Mouse (Mus musculus) embryonic facial prominence, embryonic 11.5 days (tissue): ENCODE measurements around the gene Cat. TPM values are rescaled to one million over a fixed set of nuclear protein-coding genes. Genes with fewer than 3 reads are reported as not detected.

ENCODE experiments used
- ATAC-seq: fragments of 200-750 bp; cut with Nextera tagmentation; replicated peaks from 2 replicates; pipeline ENCODE4 v1.8.0; 2017; ENCODE audit warnings: low read depth; ENCODE audit not compliant: insufficient number of reproducible peaks, low FRiP score, low TSS enrichment
- DNase-seq: peaks from one replicate; pipeline ENCODE4 v3.0.0-alpha.2; 2015; ENCODE audit warnings: low spot score
- H3K27ac ChIP-seq: fragments of 300-500 bp; sonication (generic); replicated peaks from 2 replicates; pipeline ENCODE4 v1.5.1; 2014; ENCODE audit warnings: mild to moderate bottlenecking, low read depth, low read length, control low read depth
- H3K27me3 ChIP-seq: fragments of 300-500 bp; sonication (generic); 2 replicates; pipeline ENCODE4 v1.6.1; 2014; ENCODE audit warnings: mild to moderate bottlenecking, low read length, moderate library complexity, mixed read lengths; ENCODE audit not compliant: control insufficient read depth, insufficient read depth
- H3K36me3 ChIP-seq: fragments of 300-500 bp; sonication (generic); replicated peaks from 2 replicates; pipeline ENCODE4 v1.6.1; 2014; ENCODE audit warnings: low read depth, mild to moderate bottlenecking, low read length, moderate library complexity, mixed read lengths; ENCODE audit not compliant: control insufficient read depth, insufficient read depth
- H3K4me1 ChIP-seq: fragments of 300-500 bp; sonication (generic); 2 replicates; pipeline ENCODE4 v1.6.1; 2014; ENCODE audit warnings: low read length, mixed read lengths; ENCODE audit not compliant: control insufficient read depth, insufficient read depth
- H3K4me2 ChIP-seq: fragments of 300-500 bp; sonication (generic); 2 replicates; pipeline ENCODE4 v1.6.1; 2014; ENCODE audit warnings: low read depth, mild to moderate bottlenecking, control low read depth, low read length, moderate library complexity
- H3K4me3 ChIP-seq: fragments of 300-500 bp; sonication (generic); 2 replicates; pipeline ENCODE4 v1.5.1; 2014; ENCODE audit warnings: low read depth, low read length, control low read depth
- H3K9ac ChIP-seq: fragments of 300-500 bp; sonication (generic); replicated peaks from 2 replicates; pipeline ENCODE4 v1.6.1; 2014; ENCODE audit warnings: mild to moderate bottlenecking, control low read depth, low read length
- H3K9me3 ChIP-seq: fragments of 300-500 bp; sonication (generic); replicated peaks from 2 replicates; pipeline ENCODE4 v1.6.1; 2016; ENCODE audit warnings: mild to moderate bottlenecking, low read length, inconsistent platforms, mixed read lengths; ENCODE audit not compliant: control insufficient read depth
- WGBS: fragments of 180-500 bp; shearing (Covaris S2); extraction: QIAGEN DNeasy Blood & Tissue Kit; methylation state at CpG from one replicate; pipeline ENCODE4 v1.1.7; 2014; 5-methylcytosine and 5-hydroxymethylcytosine counted together
- polyA plus RNA-seq: library from polyadenylated mRNA; unstranded; fragments of >200 nt; fragmentation: Nextera tagmentation; extraction: Ambion mirVana; gene quantifications from 2 replicates; pipeline ENCODE4 v1.2.1, GENCODE M21; 2014

Gene Cat
- polyA plus RNA-seq, 1 experiment from 2014 or later, result 127 TPM

- Histone ChIP-seq H3K36me3 (no peaks in the 10 kb centered on the region), H3K27ac (no peak overlapping the region), H3K4me2 (no peak overlapping the region), H3K9me3 (no peaks in the 10 kb centered on the region), H3K9ac (no peak overlapping the region), H3K4me3 (no peak overlapping the region), H3K27me3 (no peaks in the 10 kb centered on the region), H3K4me1 (no peaks in the 10 kb centered on the region)
- DNase-seq, result no peak
- WGBS, result 91% methylated on average over 6 of the region's 6 CpGs
- no peak for ATAC-seq
Observed at GRCm38 (mm10) chr2:103446326-103446725, 38.6 kb downstream of the Cat start.

GRCm38 (mm10) chr2:103445776-103446175, 39.2 kb downstream of the Cat start:
- Histone ChIP-seq H3K27ac (no peak overlapping the region), H3K36me3 (no peaks in the 10 kb centered on the region), H3K9ac (no peak overlapping the region), H3K9me3 (no peaks in the 10 kb centered on the region), H3K27me3 (no peaks in the 10 kb centered on the region), H3K4me1 (no peaks in the 10 kb centered on the region), H3K4me2 (no peak overlapping the region), H3K4me3 (no peak overlapping the region)
- no peak for ATAC-seq
- 66% methylated on average over 6 of the region's 6 CpGs for WGBS
- DNase-seq, result peak; percentile 72

GRCm38 (mm10) chr2:103439710-103440109, 45.2 kb downstream of the Cat start:
- 4% methylated on average over 12 of the region's 12 CpGs for WGBS

GRCm38 (mm10) chr2:103439071-103439622, 45.8 kb downstream of the Cat start:
- Histone ChIP-seq H3K4me2 (no peak overlapping the region), H3K27me3 (no peaks in the 10 kb centered on the region), H3K27ac (no peak overlapping the region), H3K9ac (no peak overlapping the region), H3K4me3 (no peak overlapping the region), H3K36me3 (no peaks in the 10 kb centered on the region), H3K4me1 (no peaks in the 10 kb centered on the region), H3K9me3 (no peaks in the 10 kb centered on the region)
- 85% methylated on average over 11 of the region's 11 CpGs for WGBS
- ATAC-seq, result no peak
- DNase-seq, result no peak

More at GRCm38 (mm10) chr2:103439710-103440109, 45.2 kb downstream of the Cat start:
- Histone ChIP-seq H3K4me2 (peak overlapping the region; percentile 40), H3K27me3 (no peaks in the 10 kb centered on the region), H3K36me3 (no peaks in the 10 kb centered on the region), H3K9ac (peak overlapping the region; percentile 51; the same call in 1 of the 2 replicates), H3K9me3 (no peaks in the 10 kb centered on the region), H3K4me3 (peak overlapping the region; percentile 12; the same call in 1 of the 2 replicates), H3K27ac (no peak overlapping the region), H3K4me1 (no peaks in the 10 kb centered on the region)
- 0 out of 2 replicates have a peak, but pooled peaks have one; percentile 15 for ATAC-seq
- DNase-seq, result peak; percentile 93

GRCm38 (mm10) chr2:103436534-103436933, 48.4 kb downstream of the Cat start:
- ATAC-seq (no peak), DNase-seq (peak; percentile 26)
- H3K27me3 ChIP-seq, result no peaks in the 10 kb centered on the region
- 50% methylated on average over 5 of the region's 5 CpGs for whole genome bisulfite sequencing
- H3K27ac ChIP-seq, result no peak overlapping the region
- H3K36me3 ChIP-seq, result no peaks in the 10 kb centered on the region
- no peak overlapping the region for H3K9ac ChIP-seq
- H3K4me3 ChIP-seq, result no peak overlapping the region
- no peaks in the 10 kb centered on the region for H3K4me1 ChIP-seq
- H3K4me2 ChIP-seq, result no peak overlapping the region
- H3K9me3 ChIP-seq, result no peaks in the 10 kb centered on the region

- Histone ChIP-seq H3K9me3 (no peaks in the 10 kb centered on the region), H3K27me3 (no peaks in the 10 kb centered on the region), H3K4me1 (no peaks in the 10 kb centered on the region), H3K4me2 (no peak overlapping the region), H3K9ac (no peak overlapping the region), H3K4me3 (no peak overlapping the region), H3K36me3 (no peaks in the 10 kb centered on the region), H3K27ac (no peak overlapping the region)
- no peak for DNase-seq
- no peak for ATAC-seq
- 84% methylated on average over 2 of the region's 2 CpGs for WGBS
Observed at GRCm38 (mm10) chr2:103435110-103435509, 49.9 kb downstream of the Cat start.

GRCm38 (mm10) chr2:103432695-103433275, 52.2 kb downstream of the Cat start:
- 60% methylated on average over 8 of the region's 8 CpGs for WGBS
- H3K4me2 ChIP-seq, result no peak overlapping the region
- H3K4me3 ChIP-seq, result no peak overlapping the region
- ATAC-seq (no peak), DNase-seq (no peak)
- H3K4me1 ChIP-seq, result no peaks in the 10 kb centered on the region
- no peak overlapping the region for H3K27ac ChIP-seq
- H3K9ac ChIP-seq, result no peak overlapping the region
- no peaks in the 10 kb centered on the region for H3K9me3 ChIP-seq
- H3K27me3 ChIP-seq, result no peaks in the 10 kb centered on the region
- H3K36me3 ChIP-seq, result no peaks in the 10 kb centered on the region

GRCm38 (mm10) chr2:103430712-103431111, 54.2 kb downstream of the Cat start:
- no peak overlapping the region for H3K4me2 ChIP-seq
- no peak overlapping the region for H3K4me3 ChIP-seq
- no peaks in the 10 kb centered on the region for H3K27me3 ChIP-seq
- H3K27ac ChIP-seq, result no peak overlapping the region
- no peaks in the 10 kb centered on the region for H3K4me1 ChIP-seq
- no peak overlapping the region for H3K9ac ChIP-seq
- H3K9me3 ChIP-seq, result no peaks in the 10 kb centered on the region
- H3K36me3 ChIP-seq, result no peaks in the 10 kb centered on the region
- DNase-seq (no peak), ATAC-seq (no peak)
- 50% methylated on average over 1 of the region's 1 CpGs for WGBS
